Mouse (Mus musculus): Measurements from ENCODE around the gene Rnf216. TPM values are rescaled to one million over a fixed set of nuclear protein-coding genes. Genes with fewer than 3 reads are reported as not detected.

The Rnf216 gene
- 18.7 TPM for polyA plus RNA-seq (2017; shearing (Covaris generic))

DNA sequence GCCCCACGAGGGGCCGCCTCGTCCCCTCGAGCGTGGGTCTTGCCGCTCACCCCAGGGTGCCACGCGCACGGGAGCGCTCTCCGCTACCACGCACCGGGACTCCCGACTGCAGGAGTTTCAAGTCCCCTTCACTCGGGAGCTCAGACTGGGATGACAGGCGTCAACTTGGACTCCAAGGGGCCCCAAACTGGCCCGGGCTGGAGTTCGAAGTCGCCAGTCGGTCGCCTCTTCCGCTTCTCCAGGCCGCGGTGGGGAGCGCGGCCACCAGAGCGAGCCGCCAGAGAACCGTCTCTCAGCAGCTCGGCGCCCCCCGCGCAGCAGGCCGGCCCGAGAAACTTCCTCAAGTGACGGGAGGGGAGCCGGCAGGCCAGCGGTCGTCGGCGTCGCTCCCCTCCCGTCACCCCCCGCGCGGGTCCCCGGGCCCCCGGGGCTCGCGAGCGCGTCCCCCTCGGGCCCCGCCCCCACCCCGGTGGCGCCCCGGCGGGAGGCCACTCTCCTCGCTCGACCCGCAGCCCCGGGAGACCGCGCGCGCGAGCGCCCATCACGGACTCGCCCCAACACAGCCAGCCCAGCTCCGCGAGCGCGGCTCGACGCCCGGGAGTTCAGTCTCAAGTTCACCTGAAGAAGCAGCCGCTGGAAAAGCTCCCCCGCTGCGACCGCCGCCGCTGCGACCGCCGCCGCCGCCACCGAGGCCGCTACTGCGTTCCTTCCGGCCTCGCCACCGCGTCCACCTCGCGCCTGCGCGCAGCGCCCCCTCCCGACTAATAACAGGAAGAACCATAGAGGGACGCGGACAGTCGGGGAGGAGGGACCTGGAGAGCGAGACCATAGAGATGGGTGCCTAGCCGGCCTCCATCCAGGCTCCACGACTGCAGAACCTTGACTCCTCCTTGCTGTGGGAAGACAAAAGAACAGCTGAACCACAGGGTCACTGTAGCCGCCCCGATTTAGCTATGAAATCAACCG, at the start of gene Rnf216:
Rnf216 (minus strand) TSS at position 714 of the 966 bp plus-strand sequence.

DNA sequence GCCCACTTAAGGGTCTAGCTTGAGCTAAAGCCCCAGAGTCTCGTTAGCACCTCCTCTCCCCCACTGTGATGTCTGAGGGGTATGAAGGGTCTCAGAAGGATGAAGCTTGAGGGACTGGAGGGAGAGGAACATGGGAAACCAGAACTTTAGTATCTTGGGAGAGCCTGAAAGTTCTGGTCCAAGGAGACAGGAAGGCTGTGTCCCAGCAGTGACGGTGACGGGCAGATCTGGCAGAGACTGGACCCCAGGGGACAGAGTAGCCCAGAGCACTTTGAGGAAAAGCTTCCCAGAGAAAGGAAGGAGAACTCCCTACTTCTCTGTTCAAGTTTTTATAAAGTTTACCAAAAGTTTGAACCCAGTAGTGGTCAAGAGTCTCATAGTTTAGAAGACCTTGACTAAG, 34.7 kb upstream of the Rnf216 start, which contains the start of gene Olfr718-ps1:
Olfr718-ps1 (minus strand) TSS at position 101 of the 400 bp plus-strand sequence.

DNA sequence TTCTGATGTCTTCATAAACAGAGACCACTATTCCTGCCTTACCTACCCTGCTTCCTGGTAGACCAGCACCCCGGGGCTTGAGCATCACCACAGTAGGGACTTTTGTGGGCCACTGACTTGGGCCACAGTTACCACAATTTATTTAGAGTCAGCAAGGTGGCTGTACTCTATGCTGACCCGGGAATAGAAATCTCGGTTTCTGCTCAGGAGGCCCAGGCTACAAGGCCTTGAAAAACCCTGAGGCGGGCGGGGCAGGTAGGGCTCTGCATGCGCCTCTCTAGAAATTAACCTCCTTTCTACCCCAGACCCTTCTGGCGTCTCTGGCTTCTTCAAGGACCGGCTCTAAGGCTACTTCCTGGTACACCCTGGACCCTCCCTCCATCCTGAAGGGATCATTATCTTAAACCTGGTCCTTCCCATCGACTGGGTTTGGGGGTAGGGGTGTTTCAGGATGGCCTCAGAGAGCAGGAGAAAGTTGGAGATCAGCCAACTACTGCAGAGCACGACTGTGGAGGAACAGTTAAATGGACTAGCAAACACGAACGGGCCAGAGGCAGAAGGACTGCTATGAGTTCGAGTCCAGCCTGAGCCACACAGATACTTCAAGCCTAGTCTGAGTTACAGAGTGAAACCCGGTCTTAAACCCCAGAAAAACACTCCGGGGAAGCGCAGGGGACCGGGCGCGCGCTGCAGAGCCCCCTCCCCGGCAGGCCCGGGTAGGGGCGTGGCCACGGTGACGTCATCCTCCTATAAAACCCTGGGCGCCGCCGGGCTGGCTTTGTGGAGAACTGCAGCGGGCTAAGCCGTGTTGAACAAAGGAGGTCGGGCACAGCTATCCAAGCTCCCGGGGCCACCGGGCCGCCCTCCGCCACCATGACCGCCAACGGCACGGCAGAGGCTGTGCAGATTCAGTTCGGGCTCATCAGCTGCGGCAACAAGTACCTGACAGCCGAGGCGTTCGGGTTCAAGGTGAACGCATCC, 152.9 kb downstream of the Rnf216 start, which contains the start of gene Fscn1:
Fscn1 (plus strand) TSS at position 768 of the 981 bp plus-strand sequence.

Other genes with a start within 250 kb of the Rnf216 start
- 2.1 TPM for gene Fbxl18, start 217.6 kb downstream of the Rnf216 start, polyA plus RNA-seq (2017; shearing (Covaris generic))
- 2,502 TPM for gene Actb, start 206.2 kb downstream of the Rnf216 start, polyA plus RNA-seq (2017; shearing (Covaris generic))
- not detected for gene Fscn1, start 152.7 kb downstream of the Rnf216 start, polyA plus RNA-seq (2017; shearing (Covaris generic))
- gene Olfr718-ps1, start 34.6 kb upstream of the Rnf216 start, polyA plus RNA-seq (2017; shearing (Covaris generic)) = 0.07 TPM
- 16.2 TPM for gene Rbak, start 67.8 kb upstream of the Rnf216 start, polyA plus RNA-seq (2017; shearing (Covaris generic))
- not detected for gene Spdye4b, start 68.0 kb upstream of the Rnf216 start, polyA plus RNA-seq (2017; shearing (Covaris generic))
- not detected for gene Spdye4a, start 113.9 kb upstream of the Rnf216 start, polyA plus RNA-seq (2017; shearing (Covaris generic))
- 32.9 TPM for gene Zfp12, start 122.2 kb upstream of the Rnf216 start, polyA plus RNA-seq (2017; shearing (Covaris generic))
- 0.81 TPM for gene Zfp316, start 157.0 kb upstream of the Rnf216 start, polyA plus RNA-seq (2017; shearing (Covaris generic))
- not detected for gene Zfp853, start 180.6 kb upstream of the Rnf216 start, polyA plus RNA-seq (2017; shearing (Covaris generic))
- 58.8 TPM for gene E130309D02Rik, start 202.4 kb upstream of the Rnf216 start, polyA plus RNA-seq (2017; shearing (Covaris generic))
- gene Zdhhc4, start 216.3 kb upstream of the Rnf216 start, polyA plus RNA-seq (2017; shearing (Covaris generic)) = 71.7 TPM
- gene Grid2ip, start 244.3 kb upstream of the Rnf216 start, polyA plus RNA-seq (2017; shearing (Covaris generic)) = not detected